Mouse (Mus musculus) forebrain, embryonic 16.5 days (tissue): ENCODE measurements around the gene Dhx8. TPM values are rescaled to one million over a fixed set of nuclear protein-coding genes. Genes with fewer than 3 reads are reported as not detected.

Experiments
- ATAC-seq: fragments of 200-750 bp; cut with Nextera tagmentation; 2 replicates; pipeline ENCODE4 v1.8.0; 2017; ENCODE audit warnings: mild to moderate bottlenecking, moderate library complexity
- H3K27ac ChIP-seq: fragments of 300-500 bp; sonication (generic); 2 replicates; pipeline ENCODE4 v1.5.1; 2014; ENCODE audit warnings: low read length, control low read depth
- H3K27me3 ChIP-seq: fragments of 300-500 bp; sonication (generic); replicated peaks from 2 replicates; pipeline ENCODE4 v1.6.1; 2014; ENCODE audit warnings: low read length; ENCODE audit not compliant: control insufficient read depth, insufficient read depth
- H3K36me3 ChIP-seq: fragments of 300-500 bp; sonication (generic); 2 replicates; pipeline ENCODE4 v1.6.1; 2014; ENCODE audit not compliant: control insufficient read depth, insufficient read depth
- H3K4me1 ChIP-seq: fragments of 300-500 bp; sonication (generic); replicated peaks from 2 replicates; pipeline ENCODE4 v1.6.1; 2014; ENCODE audit warnings: low read length; ENCODE audit not compliant: control insufficient read depth, insufficient read depth
- H3K4me2 ChIP-seq: fragments of 300-500 bp; sonication (generic); 2 replicates; pipeline ENCODE4 v1.6.1; 2014; ENCODE audit warnings: mild to moderate bottlenecking, low read length, control low read depth
- H3K4me3 ChIP-seq: fragments of 300-500 bp; sonication (generic); replicated peaks from 2 replicates; pipeline ENCODE4 v1.5.1; 2014; ENCODE audit warnings: mild to moderate bottlenecking, low read length, control low read depth
- H3K9ac ChIP-seq: fragments of 300-500 bp; sonication (generic); replicated peaks from 2 replicates; pipeline ENCODE4 v1.6.1; 2014; ENCODE audit warnings: low read depth, low read length, control low read depth
- H3K9me3 ChIP-seq: fragments of 300-500 bp; sonication (generic); 2 replicates; pipeline ENCODE4 v1.6.1; 2016; ENCODE audit warnings: low read length; ENCODE audit not compliant: control insufficient read depth
- WGBS: fragments of 180-500 bp; shearing (Covaris S2); extraction: QIAGEN DNeasy Blood & Tissue Kit; methylation state at CpG from one replicate; pipeline ENCODE4 v1.1.7; 2014; 5-methylcytosine and 5-hydroxymethylcytosine counted together
- polyA plus RNA-seq: library from polyadenylated mRNA; unstranded; fragments of >200 nt; fragmentation: Nextera tagmentation; extraction: Ambion mirVana; gene quantifications from 2 replicates; pipeline ENCODE4 v1.2.1, GENCODE M21; 2015

The Dhx8 gene
- polyA plus RNA-seq, 1 experiment from 2014 or later: 41.9 TPM

GRCm38 (mm10) chr11:101725043-101725442, 7.7 kb upstream of the Dhx8 start:
- H3K4me3 ChIP-seq: no peak overlapping the region
- H3K36me3 ChIP-seq: no peaks in the 10 kb centered on the region
- no peak overlapping the region for H3K9ac ChIP-seq
- H3K27me3 ChIP-seq: no peaks in the 10 kb centered on the region
- no peaks in the 10 kb centered on the region for H3K9me3 ChIP-seq
- H3K4me2 ChIP-seq: no peak overlapping the region
- H3K4me1 ChIP-seq: peaks cover 11% of the 10 kb centered on the region
- 70% methylated on average over 8 of the region's 8 CpGs for WGBS
- no peak for ATAC-seq
- H3K27ac ChIP-seq: no peak overlapping the region

GRCm38 (mm10) chr11:101726765-101727164, 6.0 kb upstream of the Dhx8 start:
- H3K4me1 ChIP-seq: peaks cover 11% of the 10 kb centered on the region
- no peak overlapping the region for H3K4me3 ChIP-seq
- ATAC-seq: peak; percentile 79
- H3K36me3 ChIP-seq: no peaks in the 10 kb centered on the region
- H3K9ac ChIP-seq: no peak overlapping the region
- peak overlapping the region; percentile 87 for H3K27ac ChIP-seq
- no peaks in the 10 kb centered on the region for H3K9me3 ChIP-seq
- no peak overlapping the region for H3K4me2 ChIP-seq
- 23% methylated on average over 2 of the region's 2 CpGs for WGBS
- H3K27me3 ChIP-seq: no peaks in the 10 kb centered on the region

DNA sequence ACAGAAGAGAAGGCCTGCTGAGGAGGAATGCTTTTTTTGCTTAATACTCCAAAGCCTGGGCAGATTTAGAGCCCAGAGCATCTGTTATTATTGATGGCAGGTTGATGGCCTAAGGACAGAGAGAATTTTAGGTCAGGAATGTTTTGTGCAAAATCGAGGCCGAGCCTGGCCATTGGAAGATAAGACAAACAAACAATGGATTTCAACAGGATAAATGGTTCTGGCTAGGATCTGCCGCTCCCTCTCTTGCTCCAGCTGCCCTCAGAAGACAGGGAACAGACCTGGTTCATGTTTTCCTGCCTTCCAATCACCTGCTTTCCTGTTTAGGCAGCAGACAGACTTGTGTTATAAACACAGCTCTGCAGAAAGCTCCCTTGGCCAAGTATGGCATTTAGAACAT, 3.4 kb upstream of the Dhx8 start:
- Histone ChIP-seq H3K9me3 (no peaks in the 10 kb centered on the region), H3K4me1 (peaks cover 22% of the 10 kb centered on the region), H3K9ac (no peak overlapping the region), H3K36me3 (no peaks in the 10 kb centered on the region), H3K27me3 (no peaks in the 10 kb centered on the region), H3K4me2 (no peak overlapping the region), H3K4me3 (no peak overlapping the region), H3K27ac (no peak overlapping the region)
- ATAC-seq: no peak
- WGBS: 83% methylated on average over 3 of the region's 3 CpGs

- peak overlapping the region; percentile 77 for H3K4me2 ChIP-seq
- no peaks in the 10 kb centered on the region for H3K9me3 ChIP-seq
- H3K27me3 ChIP-seq: no peaks in the 10 kb centered on the region
- peak overlapping the region; percentile 67 for H3K4me3 ChIP-seq
- H3K36me3 ChIP-seq: peaks cover 23% of the 10 kb centered on the region
- no peak overlapping the region for H3K27ac ChIP-seq
- H3K4me1 ChIP-seq: peaks cover 10% of the 10 kb centered on the region
- WGBS: 36% methylated on average over 9 of the region's 9 CpGs
- no peak for ATAC-seq
- H3K9ac ChIP-seq: peak overlapping the region; percentile 67
Observed at GRCm38 (mm10) chr11:101733596-101733995, 877 bp downstream of the Dhx8 start.

DNA sequence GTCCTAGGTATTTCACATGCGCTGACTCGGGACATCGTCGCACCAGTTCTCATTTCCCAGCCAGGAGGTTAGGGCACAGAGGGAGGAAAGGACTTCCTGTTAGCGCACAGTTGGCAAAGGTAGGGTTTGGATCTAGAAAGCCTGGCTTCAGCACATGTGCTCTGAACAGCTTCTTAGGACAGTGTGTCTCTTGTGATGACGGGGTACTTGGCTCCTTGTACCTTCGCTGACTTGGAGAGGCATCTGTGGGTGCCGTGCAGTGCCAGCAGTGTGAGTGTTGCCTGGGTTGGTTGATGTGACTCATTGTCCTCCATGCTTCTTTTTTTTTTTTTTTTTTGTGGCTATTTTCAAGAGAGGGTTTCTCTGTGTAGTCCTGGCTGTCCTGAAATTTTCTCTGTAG, 23.9 kb downstream of the Dhx8 start:
- ATAC-seq: no peak
- no peaks in the 10 kb centered on the region for H3K27me3 ChIP-seq
- H3K4me2 ChIP-seq: no peak overlapping the region
- peaks cover 54% of the 10 kb centered on the region for H3K36me3 ChIP-seq
- no peak overlapping the region for H3K9ac ChIP-seq
- no peak overlapping the region for H3K27ac ChIP-seq
- no peak overlapping the region for H3K4me3 ChIP-seq
- no peaks in the 10 kb centered on the region for H3K9me3 ChIP-seq
- 95% methylated on average over 8 of the region's 8 CpGs for WGBS
- no peaks in the 10 kb centered on the region for H3K4me1 ChIP-seq

GRCm38 (mm10) chr11:101757366-101757765, 24.6 kb downstream of the Dhx8 start:
- 94% methylated on average over 8 of the region's 8 CpGs for WGBS
- Histone ChIP-seq H3K36me3 (peaks cover 47% of the 10 kb centered on the region), H3K27me3 (no peaks in the 10 kb centered on the region), H3K9ac (no peak overlapping the region), H3K4me1 (no peaks in the 10 kb centered on the region), H3K4me2 (no peak overlapping the region), H3K27ac (no peak overlapping the region), H3K9me3 (no peaks in the 10 kb centered on the region), H3K4me3 (no peak overlapping the region)
- no peak for ATAC-seq

DNA sequence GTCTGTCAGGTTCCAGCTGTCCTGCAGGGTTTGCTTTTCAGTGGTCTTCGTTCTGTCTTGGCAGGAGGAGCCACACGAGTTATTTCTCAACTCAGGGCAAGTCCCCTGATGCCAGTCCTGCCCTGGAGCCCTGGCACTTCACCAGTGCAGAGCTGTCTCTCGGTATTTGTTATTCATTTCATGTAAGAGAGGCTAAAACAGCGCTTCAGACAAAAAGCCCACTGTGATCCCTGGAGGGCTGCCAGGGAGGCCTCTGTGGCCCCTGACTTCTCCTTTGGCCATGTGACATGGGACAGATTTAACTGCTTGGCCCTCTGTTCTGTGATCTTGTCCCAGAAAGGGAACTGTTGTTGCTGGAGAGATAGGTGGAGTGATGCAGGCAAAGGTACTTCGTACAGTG, 25.7 kb downstream of the Dhx8 start:
- no peak overlapping the region for H3K4me2 ChIP-seq
- peaks cover 39% of the 10 kb centered on the region for H3K36me3 ChIP-seq
- WGBS: 61% methylated on average over 5 of the region's 5 CpGs
- no peak overlapping the region for H3K9ac ChIP-seq
- ATAC-seq: no peak
- no peaks in the 10 kb centered on the region for H3K4me1 ChIP-seq
- H3K9me3 ChIP-seq: no peaks in the 10 kb centered on the region
- no peak overlapping the region for H3K27ac ChIP-seq
- no peak overlapping the region for H3K4me3 ChIP-seq
- H3K27me3 ChIP-seq: no peaks in the 10 kb centered on the region

GRCm38 (mm10) chr11:101759530-101759929, 26.8 kb downstream of the Dhx8 start:
- H3K27ac ChIP-seq: no peak overlapping the region
- no peak for ATAC-seq
- no peak overlapping the region for H3K9ac ChIP-seq
- no peaks in the 10 kb centered on the region for H3K9me3 ChIP-seq
- H3K27me3 ChIP-seq: no peaks in the 10 kb centered on the region
- H3K4me3 ChIP-seq: no peak overlapping the region
- no peak overlapping the region for H3K4me2 ChIP-seq
- peaks cover 38% of the 10 kb centered on the region for H3K36me3 ChIP-seq
- no peaks in the 10 kb centered on the region for H3K4me1 ChIP-seq
- WGBS: over 99% methylated on average over 3 of the region's 3 CpGs

DNA sequence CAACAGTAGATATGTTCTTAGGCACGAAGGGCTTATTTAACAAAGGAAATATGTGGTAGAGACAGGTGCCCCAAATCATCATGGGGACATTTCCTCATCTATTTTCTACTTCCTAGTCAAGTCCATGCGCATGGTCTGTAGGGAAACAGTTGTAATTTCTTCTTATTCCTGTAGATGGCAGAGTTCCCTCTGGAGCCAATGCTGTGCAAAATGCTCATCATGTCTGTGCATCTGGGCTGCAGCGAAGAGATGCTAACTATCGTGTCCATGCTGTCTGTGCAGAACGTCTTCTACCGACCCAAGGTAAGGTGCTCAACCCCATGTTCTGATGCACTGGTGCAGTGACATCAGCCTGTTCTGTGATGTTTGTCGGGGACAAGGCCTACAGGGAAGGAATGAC, 31.0 kb downstream of the Dhx8 start:
- Histone ChIP-seq H3K9ac (no peak overlapping the region), H3K4me1 (no peaks in the 10 kb centered on the region), H3K27ac (no peak overlapping the region), H3K4me3 (no peak overlapping the region), H3K36me3 (peaks cover 39% of the 10 kb centered on the region), H3K4me2 (no peak overlapping the region), H3K9me3 (no peaks in the 10 kb centered on the region), H3K27me3 (no peaks in the 10 kb centered on the region)
- no peak for ATAC-seq
- 59% methylated on average over 7 of the region's 7 CpGs for WGBS

- H3K4me3 ChIP-seq: no peak overlapping the region
- H3K9ac ChIP-seq: no peak overlapping the region
- no peak for ATAC-seq
- no peaks in the 10 kb centered on the region for H3K9me3 ChIP-seq
- H3K4me2 ChIP-seq: no peak overlapping the region
- no peak overlapping the region for H3K27ac ChIP-seq
- H3K36me3 ChIP-seq: peaks cover 31% of the 10 kb centered on the region
- H3K4me1 ChIP-seq: no peaks in the 10 kb centered on the region
- 93% methylated on average over 8 of the region's 8 CpGs for WGBS
- no peaks in the 10 kb centered on the region for H3K27me3 ChIP-seq
Observed at GRCm38 (mm10) chr11:101764546-101764945, 31.8 kb downstream of the Dhx8 start.
